8 mouse cellular contexts compared by ENCODE assay signal in the genomic region with DNA sequence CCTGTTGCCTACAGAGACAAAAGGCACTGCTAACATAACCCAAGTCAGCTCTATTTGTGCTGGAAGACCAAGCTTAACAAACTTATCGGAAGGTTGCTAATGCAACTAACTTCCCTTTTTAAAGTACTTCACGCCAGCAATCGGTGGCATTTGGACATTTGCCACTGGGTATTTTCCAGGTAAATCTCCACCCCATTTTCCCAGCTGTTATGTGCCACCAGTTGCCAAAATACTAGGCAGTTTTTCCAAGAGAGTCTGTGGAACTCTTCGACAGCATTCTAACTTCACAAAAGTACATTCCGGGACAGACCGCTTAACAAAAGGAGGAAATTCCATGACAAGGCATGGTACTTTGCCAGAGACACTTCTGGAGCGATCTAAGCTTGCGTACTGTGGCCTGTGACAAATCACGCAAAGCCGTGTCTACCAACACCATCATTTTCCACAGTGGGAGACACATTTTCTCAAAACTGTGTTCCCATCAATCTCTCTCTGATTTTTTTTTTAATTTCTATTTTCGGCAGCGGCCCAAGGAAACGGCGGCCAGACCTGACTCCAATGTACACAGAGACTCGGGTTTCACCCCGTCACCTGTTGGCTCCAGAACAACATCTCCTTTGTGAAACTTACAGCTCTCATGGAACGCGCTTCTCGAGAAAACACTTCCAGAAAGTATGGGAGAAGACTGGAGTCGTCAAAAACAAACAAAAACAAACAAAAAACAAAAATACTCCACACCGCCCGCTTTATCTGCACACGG.
A peak's percentile ranks its signal among the peaks of the same experiment; 100 is the strongest.
DNase-seq lines count a peak whose midpoint lies in the region; ATAC-seq lines count a peak whose summit lies in the region.

No protein-coding gene starts in this region.

- 0 out of 2 replicates have a peak, but pooled peaks have one; percentile 23 for ATAC-seq in common myeloid progenitor, adult 5-6 weeks (replicated peaks; ENCODE audit: low read depth, poor library complexity, severe bottlenecking)
- no peak for ATAC-seq in heart, embryonic 13.5 days (ENCODE audit: extremely low read depth, insufficient number of reproducible peaks, low FRiP score, low TSS enrichment)
- ATAC-seq in kidney, embryonic 16.5 days (ENCODE audit: low FRiP score, low TSS enrichment), result peak; percentile 16; the same call in 1 of the 2 replicates

- 3% methylated on average over 23 of the region's 23 CpGs for WGBS in heart, embryonic 13.5 days
- WGBS in kidney, embryonic 16.5 days, result 4% methylated on average over 23 of the region's 23 CpGs

- peak overlapping the region; percentile 92 for H3K4me3 ChIP-seq in heart, embryonic 13.5 days
- peak overlapping the region; percentile 82 for H3K4me3 ChIP-seq in kidney, embryonic 16.5 days (ENCODE audit: low read length)

- peak overlapping the region; percentile 100 for H3K27ac ChIP-seq in heart, embryonic 13.5 days (replicated peaks)
- peak overlapping the region; percentile 89 for H3K27ac ChIP-seq in kidney, embryonic 16.5 days (ENCODE audit: low read length)

- peak overlapping the region; percentile 88 for H3K4me2 ChIP-seq in heart, embryonic 13.5 days
- H3K4me2 ChIP-seq in kidney, embryonic 16.5 days (replicated peaks; ENCODE audit: low read depth, low read length), result peak overlapping the region; percentile 90

- DNase-seq in R1 (ENCODE audit: low read depth, low spot score), result peak; percentile 45
- DNase-seq in lung, postnatal 36 days, result peak; percentile 89
- DNase-seq in right cerebral cortex, adult 18-20 months, result no peak
- DNase-seq in left cerebral cortex, adult 11 months (ENCODE audit: low spot score), result no peak
- DNase-seq in right cerebral cortex, adult 2 months (ENCODE audit: low spot score in 2 of 2), result no peak

- no peaks in the 10 kb centered on the region for H3K36me3 ChIP-seq in heart, embryonic 13.5 days
- H3K36me3 ChIP-seq in kidney, embryonic 16.5 days (ENCODE audit: insufficient read depth, low read length), result no peaks in the 10 kb centered on the region

- peak overlapping the region; percentile 97 for H3K9ac ChIP-seq in heart, embryonic 13.5 days
- peak overlapping the region; percentile 86 for H3K9ac ChIP-seq in kidney, embryonic 16.5 days (replicated peaks; ENCODE audit: low read length)

- no peaks in the 10 kb centered on the region for H3K9me3 ChIP-seq in heart, embryonic 13.5 days
- H3K9me3 ChIP-seq in kidney, embryonic 16.5 days (ENCODE audit: low read length), result no peaks in the 10 kb centered on the region

- H3K4me1 ChIP-seq in heart, embryonic 13.5 days, result peaks cover 80% of the 10 kb centered on the region
- H3K4me1 ChIP-seq in kidney, embryonic 16.5 days (ENCODE audit: insufficient read depth, low read length), result peaks cover 50% of the 10 kb centered on the region

- no peaks in the 10 kb centered on the region for H3K27me3 ChIP-seq in heart, embryonic 13.5 days (replicated peaks)
- peaks cover 4% of the 10 kb centered on the region; the same call in 1 of the 2 replicates for H3K27me3 ChIP-seq in kidney, embryonic 16.5 days (ENCODE audit: insufficient read depth, low read length)

Comparison
In these comparisons a context has a peak if more than half of its experiments do, and no peak if none do; other contexts are left out.
1. DNase-seq: peak in R1 (single experiment) and lung, postnatal 36 days (single experiment); none in right cerebral cortex, adult 18-20 months (single experiment), left cerebral cortex, adult 11 months (single experiment) and right cerebral cortex, adult 2 months (0 of 2).